Mouse (Mus musculus) liver, embryonic 16.5 days (tissue): ENCODE data around the gene Serpinb8. TPM values are rescaled to one million over a fixed set of nuclear protein-coding genes. Genes with fewer than 3 reads are reported as not detected.
A peak's percentile ranks its signal among the peaks of the same experiment; 100 is the strongest.

Experiments
- ATAC-seq: fragments of 200-750 bp; cut with Nextera tagmentation; 2 replicates; pipeline ENCODE4 v1.8.0; 2017; ENCODE audit warnings: low read depth, mild to moderate bottlenecking, moderate number of reproducible peaks, moderate library complexity
- H3K27ac ChIP-seq: fragments of 300-500 bp; sonication (generic); 2 replicates; pipeline ENCODE4 v1.5.1; 2014; ENCODE audit warnings: mild to moderate bottlenecking, low read length
- H3K27me3 ChIP-seq: fragments of 300-500 bp; sonication (generic); 2 replicates; pipeline ENCODE4 v1.6.1; 2014; ENCODE audit warnings: low read depth, low read length, mixed read lengths; ENCODE audit not compliant: control insufficient read depth, insufficient read depth
- H3K36me3 ChIP-seq: fragments of 300-500 bp; sonication (generic); 2 replicates; pipeline ENCODE4 v1.6.1; 2014; ENCODE audit warnings: mild to moderate bottlenecking; ENCODE audit not compliant: control insufficient read depth, insufficient read depth
- H3K4me1 ChIP-seq: fragments of 300-500 bp; sonication (generic); 2 replicates; pipeline ENCODE4 v1.6.1; 2014; ENCODE audit warnings: low read depth, low read length, mixed read lengths; ENCODE audit not compliant: control insufficient read depth
- H3K4me2 ChIP-seq: fragments of 300-500 bp; sonication (generic); 2 replicates; pipeline ENCODE4 v1.6.1; 2014; ENCODE audit warnings: low read depth, low read length, mixed read lengths
- H3K4me3 ChIP-seq: fragments of 300-500 bp; sonication (generic); 2 replicates; pipeline ENCODE4 v1.5.1; 2014; ENCODE audit warnings: low read depth, mild to moderate bottlenecking, low read length
- H3K9ac ChIP-seq: fragments of 300-500 bp; sonication (generic); 2 replicates; pipeline ENCODE4 v1.6.1; 2014; ENCODE audit warnings: low read depth, low read length
- H3K9me3 ChIP-seq: fragments of 300-500 bp; sonication (generic); replicated peaks from 2 replicates; pipeline ENCODE4 v1.6.1; 2016; ENCODE audit warnings: low read length; ENCODE audit not compliant: control insufficient read depth
- WGBS: fragments of 180-500 bp; shearing (Covaris S2); extraction: QIAGEN DNeasy Blood & Tissue Kit; methylation state at CpG from one replicate; pipeline ENCODE4 v1.1.7; 2014; ENCODE audit not compliant: insufficient replicate concordance; 5-methylcytosine and 5-hydroxymethylcytosine counted together
- polyA plus RNA-seq: library from polyadenylated mRNA; unstranded; fragments of >200 nt; fragmentation: Nextera tagmentation; extraction: Ambion mirVana; gene quantifications from 2 replicates; pipeline ENCODE4 v1.2.1, GENCODE M21; 2015

Serpinb8 gene
- 0.08 and 0.09 TPM in 2 replicates for polyA plus RNA-seq

- no peaks in the 10 kb centered on the region for H3K9me3 ChIP-seq
- no peaks in the 10 kb centered on the region for H3K27me3 ChIP-seq
- H3K27ac ChIP-seq = no peak within 1 kb of the TSS
- no peak within 1 kb of the TSS for H3K4me2 ChIP-seq
- no peak within 1 kb of the TSS for H3K9ac ChIP-seq
- H3K4me3 ChIP-seq = no peak within 1 kb of the TSS
- H3K4me1 ChIP-seq = no peaks in the 10 kb centered on the region
- H3K36me3 ChIP-seq = no peaks in the 10 kb centered on the region
- peak; percentile 30; the same call in 1 of the 2 replicates for ATAC-seq
- WGBS = 32% methylated on average over 10 of the region's 10 CpGs
These were observed at the start of gene Serpinb8 for GRCm38 (mm10) chr1:107589691-107590470. TSS of gene Serpinb8 (plus strand) at chr1:107590006.

- WGBS = 63% methylated on average over 3 of the region's 3 CpGs
- Histone ChIP-seq H3K27me3 (no peaks in the 10 kb centered on the region), H3K9ac (no peak overlapping the region), H3K4me2 (no peak overlapping the region), H3K4me3 (no peak overlapping the region), H3K4me1 (no peaks in the 10 kb centered on the region), H3K36me3 (no peaks in the 10 kb centered on the region), H3K27ac (no peak overlapping the region), H3K9me3 (no peaks in the 10 kb centered on the region)
- ATAC-seq = no peak
These were observed 30.3 kb upstream of the Serpinb8 start for GRCm38 (mm10) chr1:107559494-107559893.

GRCm38 (mm10) chr1:107562110-107562509 is 27.7 kb upstream of the Serpinb8 start:
- WGBS = 41% methylated on average over 1 of the region's 1 CpGs
- H3K4me2 ChIP-seq = no peak overlapping the region
- no peak overlapping the region for H3K4me3 ChIP-seq
- no peaks in the 10 kb centered on the region for H3K9me3 ChIP-seq
- no peak overlapping the region for H3K27ac ChIP-seq
- no peaks in the 10 kb centered on the region for H3K27me3 ChIP-seq
- H3K9ac ChIP-seq = no peak overlapping the region
- no peak for ATAC-seq
- H3K4me1 ChIP-seq = no peaks in the 10 kb centered on the region
- no peaks in the 10 kb centered on the region for H3K36me3 ChIP-seq

GRCm38 (mm10) chr1:107565644-107566043 is 24.2 kb upstream of the Serpinb8 start:
- no peaks in the 10 kb centered on the region for H3K4me1 ChIP-seq
- H3K36me3 ChIP-seq = no peaks in the 10 kb centered on the region
- H3K27me3 ChIP-seq = no peaks in the 10 kb centered on the region
- no peaks in the 10 kb centered on the region for H3K9me3 ChIP-seq
- no peak for ATAC-seq
- no peak overlapping the region for H3K27ac ChIP-seq
- no peak overlapping the region for H3K4me2 ChIP-seq
- no peak overlapping the region for H3K4me3 ChIP-seq
- H3K9ac ChIP-seq = no peak overlapping the region

- H3K9ac ChIP-seq = no peak overlapping the region
- H3K4me1 ChIP-seq = no peaks in the 10 kb centered on the region
- H3K27me3 ChIP-seq = no peaks in the 10 kb centered on the region
- no peak overlapping the region for H3K27ac ChIP-seq
- no peak overlapping the region for H3K4me3 ChIP-seq
- H3K4me2 ChIP-seq = no peak overlapping the region
- no peaks in the 10 kb centered on the region for H3K9me3 ChIP-seq
- no peaks in the 10 kb centered on the region for H3K36me3 ChIP-seq
- no peak for ATAC-seq
- WGBS = 39% methylated on average over 2 of the region's 2 CpGs
These were observed 13.7 kb upstream of the Serpinb8 start for GRCm38 (mm10) chr1:107576094-107576493.

GRCm38 (mm10) chr1:107577514-107577913 is 12.3 kb upstream of the Serpinb8 start:
- no peak overlapping the region for H3K9ac ChIP-seq
- 48% methylated on average over 1 of the region's 1 CpGs for WGBS
- ATAC-seq = no peak
- no peak overlapping the region for H3K4me2 ChIP-seq
- H3K4me3 ChIP-seq = no peak overlapping the region
- H3K4me1 ChIP-seq = no peaks in the 10 kb centered on the region
- no peaks in the 10 kb centered on the region for H3K27me3 ChIP-seq
- H3K27ac ChIP-seq = no peak overlapping the region
- no peaks in the 10 kb centered on the region for H3K9me3 ChIP-seq
- H3K36me3 ChIP-seq = no peaks in the 10 kb centered on the region

- H3K27me3 ChIP-seq = no peaks in the 10 kb centered on the region
- no peak for ATAC-seq
These were observed 8.6 kb upstream of the Serpinb8 start for GRCm38 (mm10) chr1:107581220-107581619.

GRCm38 (mm10) chr1:107582900-107583299 is 6.9 kb upstream of the Serpinb8 start:
- no peaks in the 10 kb centered on the region for H3K4me1 ChIP-seq
- H3K27ac ChIP-seq = no peak overlapping the region
- H3K36me3 ChIP-seq = no peaks in the 10 kb centered on the region
- H3K9me3 ChIP-seq = no peaks in the 10 kb centered on the region
- H3K4me2 ChIP-seq = no peak overlapping the region
- H3K4me3 ChIP-seq = no peak overlapping the region
- ATAC-seq = no peak
- H3K27me3 ChIP-seq = no peaks in the 10 kb centered on the region
- H3K9ac ChIP-seq = no peak overlapping the region

More at GRCm38 (mm10) chr1:107581220-107581619, 8.6 kb upstream of the Serpinb8 start:
- Histone ChIP-seq H3K27ac (no peak overlapping the region), H3K9me3 (no peaks in the 10 kb centered on the region), H3K4me2 (no peak overlapping the region), H3K9ac (no peak overlapping the region), H3K4me1 (no peaks in the 10 kb centered on the region), H3K4me3 (no peak overlapping the region), H3K36me3 (no peaks in the 10 kb centered on the region)
- WGBS = 33% methylated on average over 1 of the region's 1 CpGs

- Histone ChIP-seq H3K27me3 (no peaks in the 10 kb centered on the region), H3K4me1 (no peaks in the 10 kb centered on the region), H3K4me3 (no peak overlapping the region), H3K9ac (no peak overlapping the region), H3K4me2 (no peak overlapping the region), H3K9me3 (no peaks in the 10 kb centered on the region), H3K27ac (no peak overlapping the region), H3K36me3 (no peaks in the 10 kb centered on the region)
- no peak for ATAC-seq
- 5% methylated on average over 1 of the region's 1 CpGs for WGBS
These were observed 5.8 kb upstream of the Serpinb8 start for GRCm38 (mm10) chr1:107583958-107584376.
